Mouse (Mus musculus): Measurements from ENCODE around the gene Taf13. TPM values are rescaled to one million over a fixed set of nuclear protein-coding genes. Genes with fewer than 3 reads are reported as not detected.

Taf13 gene
- polyA plus RNA-seq, 1 experiment = 37.0 TPM

GRCm38 (mm10) chr3:108570813-108571212 is 685 bp upstream of the Taf13 start:
- Histone ChIP-seq H3K4me3 (ENCODE audit: insufficient read depth, low read length) (no peak overlapping the region), H3K27ac (ENCODE audit: insufficient read depth, low read length) (no peak overlapping the region), H3K4me1 (ENCODE audit: control insufficient read depth, insufficient read depth, low read length) (peaks cover 3% of the 10 kb centered on the region; the same call in 1 of the 2 replicates)
- TF ChIP-seq POLR2A (IDR thresholded peaks at IDR 0.05; ENCODE audit: low read depth, low read length) (no peak), CTCF (IDR thresholded peaks at IDR 0.05; ENCODE audit: borderline replicate concordance, insufficient read depth, low read length) (no peak)

GRCm38 (mm10) chr3:108572309-108573010 is 962 bp downstream of the Taf13 start:
- Histone ChIP-seq H3K4me3 (ENCODE audit: insufficient read depth, low read length) (peak overlapping the region; percentile 97), H3K4me1 (ENCODE audit: control insufficient read depth, insufficient read depth, low read length) (peaks cover 3% of the 10 kb centered on the region; the same call in 1 of the 2 replicates), H3K27ac (ENCODE audit: insufficient read depth, low read length) (peak overlapping the region; percentile 29; the same call in 1 of the 2 replicates)
- TF ChIP-seq POLR2A (IDR thresholded peaks at IDR 0.05; ENCODE audit: low read depth, low read length) = no peak
- TF ChIP-seq CTCF (IDR thresholded peaks at IDR 0.05; ENCODE audit: borderline replicate concordance, insufficient read depth, low read length) = no peak

GRCm38 (mm10) chr3:108574018-108574417 is 2.5 kb downstream of the Taf13 start:
- Histone ChIP-seq H3K4me3 (ENCODE audit: insufficient read depth, low read length) (no peak overlapping the region), H3K4me1 (ENCODE audit: control insufficient read depth, insufficient read depth, low read length) (peaks cover 3% of the 10 kb centered on the region; the same call in 1 of the 2 replicates), H3K27ac (ENCODE audit: insufficient read depth, low read length) (no peak overlapping the region)
- TF ChIP-seq POLR2A (IDR thresholded peaks at IDR 0.05; ENCODE audit: low read depth, low read length) (no peak), CTCF (IDR thresholded peaks at IDR 0.05; ENCODE audit: borderline replicate concordance, insufficient read depth, low read length) (no peak)

- no peak for TF ChIP-seq POLR2A (IDR thresholded peaks at IDR 0.05; ENCODE audit: low read depth, low read length)
- no peak for TF ChIP-seq CTCF (IDR thresholded peaks at IDR 0.05; ENCODE audit: borderline replicate concordance, insufficient read depth, low read length)
These were observed 13.1 kb downstream of the Taf13 start for GRCm38 (mm10) chr3:108584580-108584979.

GRCm38 (mm10) chr3:108588446-108588845 is 16.9 kb downstream of the Taf13 start:
- H3K4me1 ChIP-seq (ENCODE audit: control insufficient read depth, insufficient read depth, low read length) = no peaks in the 10 kb centered on the region
- TF ChIP-seq CTCF (IDR thresholded peaks at IDR 0.05; ENCODE audit: borderline replicate concordance, insufficient read depth, low read length) (no peak), POLR2A (IDR thresholded peaks at IDR 0.05; ENCODE audit: low read depth, low read length) (no peak)

More at GRCm38 (mm10) chr3:108584580-108584979, 13.1 kb downstream of the Taf13 start:
- no peaks in the 10 kb centered on the region for H3K4me1 ChIP-seq (ENCODE audit: control insufficient read depth, insufficient read depth, low read length)
- H3K27ac ChIP-seq (ENCODE audit: insufficient read depth, low read length) = no peak overlapping the region
- no peak overlapping the region for H3K4me3 ChIP-seq (ENCODE audit: insufficient read depth, low read length)

GRCm38 (mm10) chr3:108590786-108591529 is 19.5 kb downstream of the Taf13 start, which contains the start of gene Wdr47:
Gene Wdr47 (plus strand): TSS chr3:108591279.
- Histone ChIP-seq H3K27ac (ENCODE audit: insufficient read depth, low read length) (no peak within 1 kb of the TSS), H3K4me3 (ENCODE audit: insufficient read depth, low read length) (peak within 1 kb of the TSS; percentile 82), H3K4me1 (ENCODE audit: control insufficient read depth, insufficient read depth, low read length) (no peaks in the 10 kb centered on the region)
- TF ChIP-seq CTCF (IDR thresholded peaks at IDR 0.05; ENCODE audit: borderline replicate concordance, insufficient read depth, low read length) (no peak), POLR2A (IDR thresholded peaks at IDR 0.05; ENCODE audit: low read depth, low read length) (peak; percentile 76)

More at GRCm38 (mm10) chr3:108588446-108588845, 16.9 kb downstream of the Taf13 start:
- H3K27ac ChIP-seq (ENCODE audit: insufficient read depth, low read length) = no peak overlapping the region
- H3K4me3 ChIP-seq (ENCODE audit: insufficient read depth, low read length) = no peak overlapping the region

GRCm38 (mm10) chr3:108591530-108592522 is 20.3 kb downstream of the Taf13 start:
- Histone ChIP-seq H3K27ac (ENCODE audit: insufficient read depth, low read length) (no peak overlapping the region), H3K4me1 (ENCODE audit: control insufficient read depth, insufficient read depth, low read length) (no peaks in the 10 kb centered on the region), H3K4me3 (ENCODE audit: insufficient read depth, low read length) (peak overlapping the region; percentile 82)
- TF ChIP-seq CTCF (IDR thresholded peaks at IDR 0.05; ENCODE audit: borderline replicate concordance, insufficient read depth, low read length) = no peak
- TF ChIP-seq POLR2A (IDR thresholded peaks at IDR 0.05; ENCODE audit: low read depth, low read length) = no peak

GRCm38 (mm10) chr3:108608906-108609305 is 37.4 kb downstream of the Taf13 start:
- Histone ChIP-seq H3K4me3 (ENCODE audit: insufficient read depth, low read length) (no peak overlapping the region), H3K27ac (ENCODE audit: insufficient read depth, low read length) (no peak overlapping the region), H3K4me1 (ENCODE audit: control insufficient read depth, insufficient read depth, low read length) (no peaks in the 10 kb centered on the region)
- TF ChIP-seq POLR2A (IDR thresholded peaks at IDR 0.05; ENCODE audit: low read depth, low read length) = no peak
- TF ChIP-seq CTCF (IDR thresholded peaks at IDR 0.05; ENCODE audit: borderline replicate concordance, insufficient read depth, low read length) = no peak

Other genes with a start within 250 kb of the Taf13 start
- gene Mybphl, start 206.8 kb upstream of the Taf13 start, polyA plus RNA-seq (2011; ENCODE audit: insufficient read length, low read depth, missing spikeins) = not detected in 2 replicates
- gene Psrc1, start 187.9 kb upstream of the Taf13 start, polyA plus RNA-seq (2011; ENCODE audit: insufficient read length, low read depth, missing spikeins) = 149 and 152 TPM in 2 replicates
- gene Celsr2, start 156.1 kb upstream of the Taf13 start, polyA plus RNA-seq (2011; ENCODE audit: insufficient read length, low read depth, missing spikeins) = 1.8 and 1.9 TPM in 2 replicates
- gene Sars, start 126.5 kb upstream of the Taf13 start, polyA plus RNA-seq (2011; ENCODE audit: insufficient read length, low read depth, missing spikeins) = 346 and 376 TPM in 2 replicates
- not detected in 2 replicates for gene 1700013F07Rik, start 37.5 kb upstream of the Taf13 start, polyA plus RNA-seq (2011; ENCODE audit: insufficient read length, low read depth, missing spikeins)
- gene 5330417C22Rik, start 35.2 kb upstream of the Taf13 start, polyA plus RNA-seq (2011; ENCODE audit: insufficient read length, low read depth, missing spikeins) = not detected in 2 replicates
- gene Tmem167b, start 9.2 kb upstream of the Taf13 start, polyA plus RNA-seq (2011; ENCODE audit: insufficient read length, low read depth, missing spikeins) = 63.4 and 72.1 TPM in 2 replicates
- 17.9 and 18.2 TPM in 2 replicates for gene Wdr47, start 19.6 kb downstream of the Taf13 start, polyA plus RNA-seq (2011; ENCODE audit: insufficient read length, low read depth, missing spikeins)
- 32.7 and 37.9 TPM in 2 replicates for gene Clcc1, start 82.2 kb downstream of the Taf13 start, polyA plus RNA-seq (2011; ENCODE audit: insufficient read length, low read depth, missing spikeins)
- gene Gpsm2, start 150.6 kb downstream of the Taf13 start, polyA plus RNA-seq (2011; ENCODE audit: insufficient read length, low read depth, missing spikeins) = 26.8 and 56.0 TPM in 2 replicates
- gene Aknad1, start 168.0 kb downstream of the Taf13 start, polyA plus RNA-seq (2011; ENCODE audit: insufficient read length, low read depth, missing spikeins) = 0.18 and 0.79 TPM in 2 replicates